Mouse (Mus musculus): ENCODE measurements around the gene Ucn.

Gene Ucn

DNA sequence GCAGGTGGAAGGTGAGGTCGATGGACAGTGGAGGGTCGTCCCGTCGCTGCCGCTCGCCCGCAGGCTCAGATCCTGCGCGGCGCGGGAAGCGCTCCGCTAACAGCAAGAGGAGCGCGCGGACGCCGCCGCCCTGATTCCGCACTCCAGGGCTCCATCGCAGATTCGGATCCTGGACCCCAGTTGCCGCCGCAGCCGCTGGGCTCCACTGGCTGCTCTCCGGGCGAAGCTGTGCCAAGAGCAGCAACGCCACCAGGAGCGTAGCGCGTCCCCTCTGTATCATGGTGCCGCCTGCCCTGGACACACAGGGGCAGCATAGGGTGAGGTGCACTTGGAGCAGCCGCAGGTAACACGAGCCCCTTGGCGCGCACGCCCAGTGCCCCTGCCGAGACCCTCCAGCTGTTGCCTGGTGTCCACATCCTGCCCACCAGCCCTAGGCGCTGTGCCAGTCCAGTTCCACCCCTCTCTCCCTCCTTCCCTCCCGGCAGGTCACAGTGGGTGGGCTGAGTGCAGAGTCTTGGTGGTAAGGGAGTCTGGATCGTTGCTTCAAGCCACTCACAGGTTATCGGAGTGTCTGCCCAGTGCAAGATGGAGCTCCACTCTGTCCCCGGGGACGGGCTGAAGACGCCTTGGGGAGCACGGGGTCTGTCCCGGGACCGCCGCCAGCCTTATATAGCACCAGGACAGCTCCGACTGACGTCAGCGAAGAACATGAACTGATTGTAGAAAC is at the start of gene Ucn:
Gene Ucn (minus strand): TSS at position 589 of the 727 bp plus-strand sequence.
- DNase-seq, result no peak

DNA sequence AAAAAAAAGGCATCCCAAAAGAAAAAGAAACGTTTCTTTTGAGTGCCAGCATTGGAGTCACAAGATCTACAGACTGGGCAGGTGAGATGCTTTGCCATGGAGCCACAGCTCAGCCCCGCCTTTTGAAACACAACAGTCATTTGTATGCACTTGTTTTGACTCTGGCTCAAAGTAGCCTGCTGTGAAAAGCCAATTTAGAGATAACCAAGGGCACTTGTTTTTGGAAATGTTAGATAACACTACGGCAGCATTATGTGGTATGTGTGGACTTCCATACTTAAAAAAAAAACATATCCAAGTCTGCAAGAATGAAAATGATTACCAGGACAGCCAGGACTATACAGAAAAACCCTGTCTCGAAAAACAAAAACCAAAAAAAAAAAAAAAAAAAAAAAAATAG is 45.0 kb upstream of the Ucn start:
- no peak for DNase-seq

DNA sequence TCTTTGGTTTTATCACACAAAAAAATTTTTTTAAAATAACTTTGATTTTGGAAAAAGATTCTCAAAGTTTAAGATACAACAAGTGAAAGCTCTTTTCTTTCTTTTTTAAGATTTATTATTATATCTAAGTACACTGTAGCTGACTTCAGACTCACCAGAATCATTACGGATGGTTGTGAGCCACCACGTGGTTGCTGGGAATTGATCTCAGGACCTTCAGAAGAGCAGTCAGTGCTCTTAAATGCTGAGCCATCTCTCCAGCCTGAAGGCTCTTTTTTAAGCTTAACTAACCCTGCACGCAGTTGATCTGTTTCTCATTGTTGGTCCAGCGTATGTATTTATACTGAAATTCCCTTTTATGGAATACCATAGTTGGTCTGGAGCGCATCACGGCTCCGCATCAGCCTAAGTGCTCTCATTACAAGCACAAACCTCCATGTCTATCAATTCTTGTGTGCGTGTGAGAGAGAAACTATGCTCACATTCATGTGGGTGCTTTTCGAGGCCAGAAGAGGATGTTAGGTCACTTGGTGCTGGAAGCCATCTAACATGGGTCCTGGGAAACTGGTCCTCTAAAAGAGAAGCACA is 42.6 kb upstream of the Ucn start:
- DNase-seq, result no peak

DNA sequence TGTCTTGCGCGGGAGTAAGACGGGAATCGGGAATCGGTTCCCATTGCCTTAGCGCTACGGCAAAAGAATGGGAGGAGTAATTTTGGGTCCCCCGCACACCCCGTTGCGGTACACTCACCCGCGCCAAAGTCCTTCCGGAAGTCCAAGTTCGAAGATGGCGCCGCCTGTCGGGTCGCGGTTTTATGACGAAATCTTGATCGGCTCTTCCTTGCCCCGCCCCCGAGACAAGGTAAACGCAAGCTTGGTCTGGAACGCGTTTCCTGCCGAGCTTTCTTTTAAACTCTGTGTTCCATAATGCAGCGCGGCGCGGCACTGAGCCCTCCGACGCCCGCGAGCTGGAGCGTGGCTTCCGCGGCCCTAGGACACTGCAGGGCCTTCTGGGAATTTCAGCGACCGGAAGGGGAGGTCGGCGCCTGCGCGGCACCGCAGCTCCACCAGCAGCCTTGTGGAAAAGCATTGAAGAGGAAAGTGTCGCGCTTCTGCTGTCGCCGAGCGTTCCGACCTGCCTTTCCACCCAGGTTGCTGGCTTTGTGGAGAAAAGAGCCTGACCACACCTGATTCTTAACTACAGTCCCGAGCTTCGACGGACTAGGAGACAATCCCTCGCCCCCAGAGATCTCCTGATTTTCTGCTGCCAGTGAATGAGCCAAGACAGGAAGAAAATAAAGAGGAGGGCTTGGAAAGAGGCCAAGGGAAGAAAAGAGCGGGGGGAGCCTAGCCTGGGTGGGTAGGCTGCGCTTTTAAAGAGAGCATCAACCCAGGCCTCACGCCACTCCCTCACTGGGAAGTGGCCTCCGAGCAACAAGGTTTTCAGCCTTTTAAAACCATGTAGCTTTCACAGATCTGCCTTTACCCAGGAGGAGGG is 41.4 kb upstream of the Ucn start, which contains the start of the genes Gm29609 and Gtf3c2:
Gene Gm29609 (minus strand): TSS at position 146 of the 865 bp plus-strand sequence.
Gene Gtf3c2 (minus strand): TSS at position 379 of the 865 bp plus-strand sequence.
- DNase-seq, result peak; percentile 97

DNA sequence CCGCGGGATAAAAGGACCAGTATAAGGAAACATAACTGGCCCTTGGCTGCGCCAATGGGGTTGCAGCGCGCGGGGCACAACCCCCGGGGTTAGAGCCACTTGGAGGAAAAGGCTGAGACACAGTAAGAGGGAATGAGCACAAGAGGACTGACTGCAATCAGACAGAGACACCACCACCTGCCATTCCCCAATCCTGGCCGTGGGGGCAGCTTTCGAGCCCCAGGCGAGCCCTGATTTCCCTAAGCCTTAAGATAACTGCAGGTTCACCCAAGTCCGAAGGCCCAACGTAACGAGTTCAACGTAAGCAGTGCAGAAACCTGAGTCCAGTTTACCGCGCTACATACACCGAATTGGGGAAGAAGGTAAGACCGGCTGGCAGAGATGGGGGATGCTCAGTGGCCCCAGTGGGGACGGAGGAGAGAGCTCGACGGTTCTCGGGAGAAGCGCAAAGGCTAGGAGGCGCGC is 40.7 kb upstream of the Ucn start:
- DNase-seq, result peak; percentile 58

DNA sequence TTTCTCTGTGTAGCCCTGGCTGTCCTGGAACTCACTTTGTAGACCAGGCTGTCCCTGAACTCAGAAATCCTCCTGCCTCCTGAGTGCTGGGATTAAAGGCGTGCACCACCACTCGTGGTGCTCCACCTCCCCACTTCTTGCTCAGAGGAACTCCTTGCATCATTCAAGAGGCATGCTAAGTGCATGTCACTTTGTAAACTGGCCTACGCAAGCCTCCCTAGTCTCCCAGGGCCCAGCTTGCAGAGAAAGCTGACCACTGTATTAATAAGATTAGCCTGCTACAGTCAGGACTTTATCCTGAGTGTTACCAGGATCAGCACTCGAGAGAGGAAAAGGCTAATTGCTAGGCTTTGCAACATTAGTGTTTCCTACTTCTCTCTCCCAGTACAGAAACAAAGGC is 30.0 kb upstream of the Ucn start:
- no peak for DNase-seq

DNA sequence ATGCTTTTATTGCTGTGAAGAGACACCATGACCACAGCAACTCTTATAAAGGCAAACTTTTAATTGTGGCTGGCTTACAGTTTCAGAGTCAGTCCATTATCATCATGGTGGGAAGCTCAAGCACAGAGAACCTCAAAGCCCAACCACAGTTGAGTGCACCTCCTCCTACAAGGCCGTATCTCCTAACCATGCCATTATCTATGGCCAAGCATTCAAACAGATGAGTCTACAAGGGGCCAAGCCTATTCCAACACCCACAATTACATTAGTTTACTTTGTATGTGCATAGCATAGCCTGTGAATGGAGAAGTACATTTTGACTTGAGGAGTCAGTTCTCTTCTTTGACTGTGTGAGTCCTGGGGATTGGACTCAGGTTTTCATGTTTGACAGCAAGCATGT is 26.2 kb upstream of the Ucn start:
- no peak for DNase-seq

DNA sequence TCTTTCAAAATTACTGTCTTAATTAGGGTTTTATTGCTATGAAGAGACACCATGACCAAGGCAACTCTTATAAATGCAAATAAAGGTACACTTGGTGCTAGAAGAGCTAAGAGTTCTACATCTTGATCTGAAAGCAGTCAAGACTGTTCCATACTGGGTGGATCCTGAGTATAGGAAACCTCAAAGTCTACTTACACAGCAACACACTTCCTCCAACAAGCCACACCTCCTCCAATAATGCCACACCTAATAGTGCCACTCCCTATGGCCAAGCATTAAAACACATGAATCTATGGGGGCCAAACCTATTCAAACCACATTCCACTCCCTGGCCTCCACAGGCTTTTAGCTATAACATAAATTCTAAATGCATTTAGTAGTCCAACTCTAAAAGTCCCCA is 23.8 kb upstream of the Ucn start:
- DNase-seq, result no peak

DNA sequence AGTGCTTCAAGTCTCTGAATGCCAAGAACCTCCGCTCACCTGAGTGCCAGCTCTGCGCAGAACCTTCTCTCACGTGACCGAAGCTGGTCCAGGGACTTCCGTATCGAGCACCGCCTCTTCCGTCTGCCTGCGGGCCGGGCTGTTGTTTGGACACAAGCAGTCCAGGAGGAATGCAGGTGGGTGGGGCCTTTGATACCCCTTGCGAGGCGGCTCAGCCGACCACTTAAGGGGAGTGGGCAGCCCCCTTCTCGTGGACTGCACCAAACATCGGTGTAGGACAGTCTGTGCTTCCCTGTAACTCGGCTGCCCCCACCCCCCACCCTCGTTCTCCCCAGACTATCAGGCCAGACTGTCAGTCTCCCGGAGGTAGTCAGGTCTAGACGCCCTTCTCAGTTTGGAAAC is 15.5 kb upstream of the Ucn start, which contains the start of gene Mpv17:
Gene Mpv17 (minus strand): TSS at position 100 of the 402 bp plus-strand sequence.
- DNase-seq, result peak; percentile 93

DNA sequence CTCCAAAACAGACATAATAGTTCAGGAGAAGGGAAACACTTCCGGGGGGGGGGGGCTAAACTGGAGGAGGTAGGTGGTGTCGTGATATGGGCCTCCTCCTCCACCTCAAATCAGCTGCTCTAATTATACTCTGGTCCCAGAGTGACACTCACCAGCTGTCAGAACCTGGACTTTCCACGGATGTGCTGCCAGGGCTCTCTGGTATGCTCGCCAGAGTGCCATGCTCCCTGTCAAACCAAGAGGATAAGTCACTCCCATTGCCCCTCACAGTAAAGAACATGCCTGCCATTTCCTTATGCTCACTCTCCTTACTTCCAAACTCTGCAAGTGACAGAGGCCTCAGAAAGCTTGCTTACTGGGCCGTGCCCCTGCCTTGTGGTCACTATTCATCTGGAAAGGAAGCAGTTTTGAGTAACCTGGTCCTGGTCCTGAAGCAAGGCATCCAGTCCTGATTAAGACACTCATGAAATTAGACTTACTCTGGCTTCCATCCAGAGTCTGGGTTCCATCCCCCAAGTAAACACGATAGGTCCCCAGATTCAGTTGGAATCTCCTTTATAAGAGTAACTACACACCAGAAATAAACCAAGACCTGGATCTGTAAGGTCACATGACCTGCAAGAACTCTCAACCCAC is 15.0 kb upstream of the Ucn start:
- no peak for DNase-seq

DNA sequence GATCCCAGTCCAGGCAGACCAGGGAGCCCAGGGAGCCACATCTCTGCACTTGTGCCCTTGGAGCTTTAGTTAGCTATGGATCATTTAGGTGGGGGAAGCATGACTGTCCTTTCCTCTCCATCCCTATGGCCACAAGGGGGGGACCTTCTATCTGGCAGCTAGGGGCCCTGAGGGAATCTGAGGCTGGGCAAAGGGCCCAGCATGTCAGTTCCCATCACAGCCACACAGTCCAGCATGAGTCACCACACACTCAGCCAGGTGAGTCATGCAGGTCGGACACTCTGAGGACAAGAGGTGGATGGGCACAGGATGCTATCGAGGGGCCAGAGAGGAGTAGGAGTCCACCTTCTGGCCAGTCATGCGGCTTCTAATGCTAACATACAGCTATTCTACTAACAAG is 13.1 kb upstream of the Ucn start:
- DNase-seq, result no peak

DNA sequence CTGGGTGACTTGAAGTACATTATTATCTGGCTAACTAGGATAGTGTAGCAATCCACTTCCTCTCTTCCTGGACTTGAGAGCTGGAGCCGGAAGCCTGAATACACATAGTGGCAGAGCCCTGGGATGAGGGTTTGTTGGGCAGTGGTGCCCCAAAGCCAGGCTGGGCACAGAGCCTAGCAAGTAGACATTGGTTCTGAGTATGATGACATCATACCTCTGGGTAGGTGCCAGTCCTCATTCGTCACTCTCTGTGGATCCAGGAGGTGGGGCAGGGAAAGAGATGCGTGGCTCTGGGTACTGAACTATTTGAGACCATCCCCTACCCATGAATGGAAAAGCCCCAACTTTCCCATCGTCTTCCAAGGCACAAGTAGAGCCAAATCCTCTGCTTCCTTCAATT is 11.2 kb upstream of the Ucn start:
- no peak for DNase-seq

DNA sequence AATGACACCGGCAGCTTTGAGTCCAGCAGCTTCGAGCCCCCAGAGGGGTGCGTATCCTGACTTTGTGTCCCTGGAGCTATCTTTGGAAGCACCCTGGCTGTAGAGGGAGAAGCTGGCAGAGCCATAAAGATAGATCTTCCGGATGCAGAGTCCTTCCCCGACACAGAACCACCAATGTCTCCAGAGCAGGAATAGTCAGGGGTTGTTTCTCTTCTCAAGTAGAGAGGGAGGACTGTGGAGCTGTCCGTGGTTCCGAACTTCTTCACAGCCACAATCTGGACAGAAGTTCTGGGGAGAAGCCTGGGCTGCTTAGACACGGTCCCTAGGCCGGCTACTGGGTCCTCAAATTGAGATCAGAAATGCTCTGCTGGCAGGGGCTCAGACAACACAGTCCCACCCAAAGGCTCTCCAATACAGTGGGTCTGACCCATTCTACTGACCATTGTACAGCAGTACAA is 368 bp upstream of the Ucn start:
- DNase-seq, result no peak

DNA sequence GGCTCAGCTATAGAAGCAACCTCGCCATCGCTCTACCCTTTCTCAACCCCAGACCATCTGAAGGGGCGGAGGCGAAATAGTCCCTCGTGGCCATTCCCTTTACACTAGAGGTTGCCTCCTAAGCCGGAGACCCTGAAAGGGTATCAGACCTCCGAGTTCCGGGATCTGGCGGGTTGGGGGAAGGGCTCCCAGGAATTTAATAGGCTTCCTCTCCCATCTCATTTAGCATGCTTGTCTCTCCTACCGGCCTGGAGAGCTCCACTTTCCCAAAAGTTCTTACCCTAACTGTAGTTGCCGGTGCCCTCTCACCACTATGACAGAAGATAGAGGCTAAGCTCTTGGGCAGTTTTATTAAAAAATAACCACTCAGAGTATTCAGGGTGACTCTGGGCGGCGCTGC is 971 bp downstream of the Ucn start:
- no peak for DNase-seq

DNA sequence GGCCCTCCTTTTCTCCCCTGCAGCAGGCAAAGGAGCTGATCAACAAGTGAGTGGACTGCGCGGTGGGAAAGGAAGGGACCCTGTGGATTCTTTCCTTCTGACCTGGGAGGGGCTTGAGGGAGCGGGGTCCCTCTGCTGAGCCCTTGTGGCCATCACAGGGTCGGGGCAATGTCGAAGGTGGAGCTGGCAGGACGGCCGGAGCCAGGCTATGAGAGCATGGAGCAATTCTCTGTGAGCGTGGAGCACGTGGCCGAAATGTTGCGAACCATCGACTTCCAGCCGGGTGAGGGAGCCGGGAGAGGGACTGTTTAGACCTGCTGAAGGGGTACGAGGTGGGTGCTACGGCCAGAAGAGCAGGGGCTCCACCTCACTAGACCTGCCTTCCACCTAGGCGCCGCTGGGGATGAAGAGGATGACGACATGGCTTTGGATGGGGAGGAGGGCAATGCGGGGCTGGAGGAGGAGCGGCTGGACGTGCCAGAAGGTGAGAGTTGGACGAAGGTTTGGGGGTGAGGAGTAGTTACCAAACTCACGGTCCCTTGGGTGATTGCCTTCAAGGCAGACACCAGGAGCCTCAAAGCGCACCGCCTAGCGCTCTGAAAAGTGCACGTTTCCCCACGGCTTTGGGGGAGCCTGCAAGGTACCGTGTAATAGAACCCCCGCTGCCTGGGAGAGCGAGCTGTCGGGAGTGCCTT is 1.8 kb downstream of the Ucn start:
- DNase-seq, result no peak

DNA sequence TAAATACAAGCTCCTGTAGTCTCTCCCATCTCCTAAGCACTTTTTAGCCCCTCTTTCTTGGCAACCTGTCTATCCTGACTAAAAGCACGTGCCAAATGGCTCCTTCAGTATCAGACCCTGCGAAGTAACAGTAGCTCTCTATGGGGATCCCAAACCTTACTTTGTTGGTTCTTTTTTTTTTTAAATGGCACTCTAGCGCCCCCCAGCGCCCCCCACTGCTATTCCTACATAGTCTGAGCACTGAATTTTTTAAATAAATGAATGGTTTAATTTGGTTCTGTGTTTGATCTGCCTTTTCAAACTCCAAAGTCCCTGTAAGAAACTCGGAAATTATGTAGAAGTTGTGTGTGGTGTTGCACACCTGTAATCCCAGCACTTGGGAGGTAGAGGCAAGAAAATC is 12.6 kb downstream of the Ucn start:
- no peak for DNase-seq

DNA sequence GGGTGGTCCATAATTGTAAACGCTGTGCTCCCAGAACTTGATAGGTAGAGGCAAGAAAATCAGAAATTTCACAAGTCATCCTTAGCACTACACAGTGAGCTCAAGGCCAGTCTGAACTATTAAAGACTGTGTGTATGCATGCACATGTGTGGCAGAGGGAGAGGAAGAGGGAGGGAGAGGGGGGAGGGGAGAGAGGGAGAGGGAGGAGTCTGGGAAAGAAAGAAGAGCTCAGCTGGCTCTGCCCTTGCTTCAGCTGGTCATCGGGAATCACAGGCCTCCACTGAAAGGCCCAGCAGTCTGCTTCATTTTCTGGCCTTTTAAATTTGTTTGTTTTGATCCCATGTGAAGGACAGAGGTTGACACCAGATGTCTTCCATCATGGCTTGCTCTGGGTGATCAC is 15.1 kb downstream of the Ucn start:
- DNase-seq, result no peak

DNA sequence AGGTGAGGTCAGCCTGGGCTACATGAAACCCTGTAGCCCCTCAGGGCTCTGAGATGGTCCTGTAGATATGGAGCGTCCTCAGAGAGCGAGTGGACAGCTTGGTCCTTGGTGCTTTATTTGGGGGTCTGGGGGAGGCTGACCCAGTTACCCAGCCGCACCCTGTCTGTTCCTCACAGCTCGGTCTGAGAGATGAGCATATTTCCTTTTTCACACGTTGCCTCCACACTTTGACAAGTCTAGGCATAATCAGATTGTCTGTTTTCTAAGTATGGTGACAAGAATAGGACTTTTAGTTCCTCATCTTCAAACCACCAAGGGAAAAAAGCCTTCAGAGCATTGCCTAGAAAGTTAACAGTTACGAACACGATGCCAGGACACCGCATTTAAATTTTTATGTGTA is 17.5 kb downstream of the Ucn start:
- DNase-seq, result no peak

DNA sequence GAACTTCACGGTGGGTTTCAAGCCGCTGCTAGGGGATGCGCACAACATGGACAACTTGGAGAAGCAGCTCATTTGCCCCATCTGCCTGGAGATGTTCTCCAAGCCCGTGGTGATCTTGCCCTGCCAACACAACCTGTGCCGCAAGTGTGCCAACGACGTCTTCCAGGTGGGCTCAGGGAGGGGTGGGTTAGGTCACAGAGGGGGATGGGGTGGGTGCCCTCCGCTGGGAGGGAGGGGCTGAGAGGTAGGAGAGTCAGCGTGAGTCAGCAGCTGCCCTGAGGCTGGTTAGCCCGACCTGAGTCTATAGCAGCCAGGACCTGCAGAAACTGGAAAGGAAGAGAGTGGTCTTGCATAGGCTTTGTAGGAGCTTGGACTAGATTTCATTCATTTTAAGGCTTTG is 21.7 kb downstream of the Ucn start:
- DNase-seq, result no peak

DNA sequence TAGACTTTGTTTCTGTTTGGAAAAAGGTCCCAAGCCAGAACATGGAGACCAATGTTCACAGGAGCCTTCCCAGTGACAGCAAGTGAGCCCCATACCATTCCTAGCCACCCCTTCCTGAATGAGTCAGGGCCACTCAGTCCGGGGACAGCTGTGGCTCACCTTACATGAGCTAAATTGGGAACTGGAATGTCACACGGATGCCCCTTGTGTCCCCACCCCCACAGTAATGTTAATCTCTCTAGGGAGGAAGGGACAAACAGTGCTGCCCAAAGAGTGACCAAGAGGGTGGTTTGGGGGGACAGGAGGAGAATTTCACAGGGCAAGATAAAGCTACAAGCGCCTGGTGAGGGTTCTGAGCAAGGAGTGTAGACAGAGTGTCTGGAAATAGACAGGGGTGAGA is 22.3 kb downstream of the Ucn start, which contains the start of gene Trim54:
Gene Trim54 (plus strand): TSS at position 359 of the 400 bp plus-strand sequence.
- DNase-seq, result no peak

DNA sequence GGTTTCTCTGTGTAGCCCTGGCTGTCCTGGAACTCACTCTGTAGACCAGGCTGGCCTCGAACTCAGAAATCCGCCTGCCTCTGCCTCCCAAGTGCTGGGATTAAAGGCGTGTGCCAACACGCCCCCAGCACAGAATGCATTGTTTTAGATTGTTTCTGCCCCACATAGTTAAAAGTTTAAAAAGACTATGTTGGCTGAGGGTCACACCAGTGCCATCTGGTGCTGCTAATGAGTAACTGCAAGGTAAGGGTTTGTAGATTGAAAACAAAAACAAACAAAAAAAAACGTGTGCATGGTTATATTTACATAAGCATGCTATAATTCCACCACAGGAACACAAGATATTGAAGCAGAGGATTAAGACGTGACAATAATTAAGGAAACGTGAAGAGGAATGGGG is 27.8 kb downstream of the Ucn start:
- peak; percentile 9 for DNase-seq

DNA sequence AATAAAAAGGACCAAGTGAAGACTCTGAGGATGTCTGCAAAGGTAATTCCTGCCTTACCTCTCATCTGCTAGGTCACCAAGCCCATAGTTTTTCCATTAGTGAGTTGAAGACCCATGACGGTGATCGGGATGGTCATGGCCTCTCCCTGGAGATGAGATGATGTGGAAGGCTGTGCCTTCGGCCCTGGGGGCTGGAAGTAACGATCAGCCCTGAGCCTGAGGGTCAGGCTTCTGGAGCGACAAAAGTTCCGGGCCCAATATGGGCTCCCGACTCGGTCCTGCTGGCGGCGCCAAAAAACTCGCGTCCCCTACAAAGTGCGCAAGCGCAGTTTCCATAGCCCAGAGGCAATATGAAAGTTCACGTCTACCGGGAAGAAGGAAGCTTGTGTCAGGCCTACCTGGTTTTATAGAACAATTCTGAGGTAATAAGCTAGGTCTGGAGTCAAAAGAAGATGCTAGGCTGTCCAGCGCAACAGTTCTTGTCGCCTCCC is 30.6 kb downstream of the Ucn start, which contains the start of gene Slc30a3:
Gene Slc30a3 (minus strand): TSS at position 238 of the 491 bp plus-strand sequence.
- DNase-seq, result no peak

Data from kidney, adult 9 months (tissue).